Mouse (Mus musculus) MEL (cell line): ENCODE measurements around the gene Slc7a8. TPM values are rescaled to one million over a fixed set of nuclear protein-coding genes. Genes with fewer than 3 reads are reported as not detected.
A peak's percentile ranks its signal among the peaks of the same experiment; 100 is the strongest.

Experiments
- DNase-seq: peaks from one replicate; pipeline ENCODE4 v3.0.0; 2011; ENCODE audit warnings: low read depth, low spot score
- H3K27ac ChIP-seq: 2 replicates; pipeline ENCODE4 v1.5.1; 2012; ENCODE audit warnings: low read depth, mild to moderate bottlenecking, control low read depth, low read length, moderate library complexity; ENCODE audit not compliant: control insufficient read depth
- H3K27me3 ChIP-seq, 2 experiments: fragments of 150-350 bp in 1 of 2; sonication (generic) in 1 of 2; 2 replicates each; pipeline ENCODE4 v1.6.1; 2012; ENCODE audit warnings: low read length in 2 of 2, mild to moderate bottlenecking in 2 of 2, improper control_type of control experiment in 1 of 2, moderate library complexity in 1 of 2; ENCODE audit not compliant: insufficient read depth in 2 of 2, control insufficient read depth in 1 of 2
- H3K36me3 ChIP-seq, 2 experiments: 2 replicates each; pipeline ENCODE4 v1.6.1; 2012 to 2014; ENCODE audit warnings: low read length in 2 of 2, improper control_type of control experiment in 1 of 2, inconsistent platforms in 1 of 2, mild to moderate bottlenecking in 1 of 2; ENCODE audit not compliant: insufficient read depth in 2 of 2, control insufficient read depth in 1 of 2
- H3K4me1 ChIP-seq, 2 experiments: fragments of 150-350 bp in 1 of 2; sonication (generic) in 1 of 2; 2 replicates each; pipeline ENCODE4 v1.6.1; 2012; ENCODE audit warnings: low read length in 2 of 2, improper control_type of control experiment in 1 of 2, mild to moderate bottlenecking in 1 of 2; ENCODE audit not compliant: insufficient read depth in 2 of 2, control insufficient read depth in 1 of 2
- H3K4me3 ChIP-seq, 2 experiments: fragments of 150-350 bp in 1 of 2; sonication (generic) in 1 of 2; 2 replicates each; pipeline ENCODE4 v1.5.1; 2012; ENCODE audit warnings: low read depth in 2 of 2, low read length in 2 of 2, mild to moderate bottlenecking in 2 of 2, moderate library complexity in 2 of 2, control low read depth in 1 of 2, improper control_type of control experiment in 1 of 2; ENCODE audit not compliant: control insufficient read depth in 1 of 2, insufficient read depth in 1 of 2
- H3K79me2 ChIP-seq: 2 replicates; pipeline ENCODE4 v1.6.1; 2012; ENCODE audit warnings: mild to moderate bottlenecking, low read length, moderate library complexity; ENCODE audit not compliant: control insufficient read depth, poor library complexity, insufficient read depth
- H3K9ac ChIP-seq: 2 replicates; pipeline ENCODE4 v1.6.1; 2012; ENCODE audit warnings: low read depth, mild to moderate bottlenecking, control low read depth, low read length, moderate library complexity; ENCODE audit not compliant: control insufficient read depth, poor library complexity, severe bottlenecking
- H3K9me3 ChIP-seq: fragments of 150-350 bp; sonication (generic); replicated peaks from 2 replicates; pipeline ENCODE4 v1.6.1; 2012; ENCODE audit warnings: mild to moderate bottlenecking, low read length, improper control_type of control experiment, moderate library complexity; ENCODE audit not compliant: insufficient read depth
- EP300 ChIP-seq, 2 experiments: IDR thresholded peaks; 2 replicates each; pipeline ENCODE4 v1.6.1; 2011; ENCODE audit warnings: improper control_type of control experiment in 2 of 2, low read length in 2 of 2, low read depth in 1 of 2, mild to moderate bottlenecking in 1 of 2
- ETS1 ChIP-seq: IDR thresholded peaks from 2 replicates; pipeline ENCODE4 v1.6.1; 2012; ENCODE audit warnings: low read depth, mild to moderate bottlenecking, inconsistent platforms, low read length, improper control_type of control experiment, moderate library complexity
- GABPA ChIP-seq: IDR thresholded peaks from 2 replicates; pipeline ENCODE4 v1.6.1; 2012; ENCODE audit warnings: low read depth, mild to moderate bottlenecking, inconsistent platforms, low read length, improper control_type of control experiment, moderate library complexity
- GATA1 ChIP-seq: IDR thresholded peaks from 2 replicates; pipeline ENCODE4 v1.6.1; 2011; ENCODE audit warnings: low read depth, low read length, improper control_type of control experiment
- HCFC1 ChIP-seq: IDR thresholded peaks from 2 replicates; pipeline ENCODE4 v1.6.1; 2012; ENCODE audit warnings: low read depth, mild to moderate bottlenecking, inconsistent platforms, low read length, improper control_type of control experiment, moderate library complexity
- KAT2A ChIP-seq: conservative IDR thresholded peaks from 2 replicates; pipeline ENCODE4 v1.6.1; 2012; ENCODE audit warnings: low read depth, low read length, improper control_type of control experiment, inconsistent platforms
- MAX ChIP-seq: IDR thresholded peaks from 2 replicates; pipeline ENCODE4 v1.6.1; 2011; ENCODE audit warnings: low read length, improper control_type of control experiment
- MEF2A ChIP-seq: IDR thresholded peaks from 2 replicates; pipeline ENCODE4 v1.6.1; 2014; ENCODE audit warnings: low read depth, mild to moderate bottlenecking, inconsistent platforms, low read length, improper control_type of control experiment; ENCODE audit not compliant: poor library complexity, insufficient replicate concordance, severe bottlenecking; ENCODE audit errors: extremely low read depth
- MYC ChIP-seq: IDR thresholded peaks from 2 replicates; pipeline ENCODE4 v1.6.1; 2011; ENCODE audit warnings: low read depth, mild to moderate bottlenecking, low read length, improper control_type of control experiment, moderate library complexity
- RCOR1 ChIP-seq: IDR thresholded peaks from 2 replicates; pipeline ENCODE4 v1.6.1; 2012; ENCODE audit warnings: low read depth, mild to moderate bottlenecking, inconsistent platforms, low read length, improper control_type of control experiment
- SMC3 ChIP-seq: IDR thresholded peaks from 2 replicates; pipeline ENCODE4 v1.6.1; 2011; ENCODE audit warnings: low read depth, low read length, improper control_type of control experiment
- TBP ChIP-seq: IDR thresholded peaks from 2 replicates; pipeline ENCODE4 v1.8.0; 2011; ENCODE audit warnings: low read depth, low read length, improper control_type of control experiment
- UBTF ChIP-seq: IDR thresholded peaks from 2 replicates; pipeline ENCODE4 v1.6.1; 2012; ENCODE audit warnings: low read depth, mild to moderate bottlenecking, inconsistent platforms, low read length, improper control_type of control experiment, moderate library complexity, borderline replicate concordance; ENCODE audit not compliant: insufficient read depth
- ZMIZ1 ChIP-seq: IDR thresholded peaks from 2 replicates; pipeline ENCODE4 v1.6.1; 2012; ENCODE audit warnings: low read depth, mild to moderate bottlenecking, inconsistent platforms, low read length, improper control_type of control experiment, moderate library complexity
- polyA plus RNA-seq, 2 experiments: library from polyadenylated mRNA; stranded (reverse) in 1 of 2; unstranded in 1 of 2; fragments of >175 nt in 1 of 2; fragments of >200 nt in 1 of 2; gene quantifications; 2 replicates each; pipeline versions ENCODE4 v1.2.1 to v1.2.4; 2012; ENCODE audit warnings: low replicate concordance in 2 of 2, low read depth in 1 of 2; ENCODE audit not compliant: insufficient read length in 2 of 2, insufficient read depth in 1 of 2, missing spikeins in 1 of 2
- total RNA-seq: library from RNA; depleted of rRNA; stranded (reverse); fragments of 300-350 nt; gene quantifications from 2 replicates; pipeline ENCODE4 v1.2.3, GENCODE M21; 2012

The Slc7a8 gene
- total and polyA plus RNA-seq, 3 experiments, result 0.08 to 0.29 TPM; not detected in 1

DNA sequence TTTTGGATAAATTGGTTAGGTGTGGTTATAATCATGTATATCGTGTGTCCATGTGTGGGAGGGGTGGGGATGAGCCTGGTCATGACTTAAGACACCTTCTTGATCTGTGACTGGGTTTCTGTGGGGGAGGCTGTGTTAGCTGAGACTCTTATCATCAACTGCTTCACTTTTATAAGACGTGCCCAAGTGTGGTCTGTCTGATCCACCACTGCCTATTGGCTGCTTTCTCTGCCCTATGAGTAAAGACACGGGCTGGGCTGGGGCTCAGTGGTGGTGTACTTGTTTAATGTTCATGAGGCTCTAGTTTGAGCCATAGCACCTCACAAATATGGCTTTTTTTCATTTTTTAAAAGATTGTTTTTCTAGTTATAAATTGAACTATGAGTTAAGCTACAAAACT lies 34.0 kb upstream of the Slc7a8 start (continued):
- TF ChIP-seq KAT2A, result no peak
- peak; percentile 89 for TF ChIP-seq ZMIZ1
- TF ChIP-seq, all 39 proteins: peak for 13

DNA sequence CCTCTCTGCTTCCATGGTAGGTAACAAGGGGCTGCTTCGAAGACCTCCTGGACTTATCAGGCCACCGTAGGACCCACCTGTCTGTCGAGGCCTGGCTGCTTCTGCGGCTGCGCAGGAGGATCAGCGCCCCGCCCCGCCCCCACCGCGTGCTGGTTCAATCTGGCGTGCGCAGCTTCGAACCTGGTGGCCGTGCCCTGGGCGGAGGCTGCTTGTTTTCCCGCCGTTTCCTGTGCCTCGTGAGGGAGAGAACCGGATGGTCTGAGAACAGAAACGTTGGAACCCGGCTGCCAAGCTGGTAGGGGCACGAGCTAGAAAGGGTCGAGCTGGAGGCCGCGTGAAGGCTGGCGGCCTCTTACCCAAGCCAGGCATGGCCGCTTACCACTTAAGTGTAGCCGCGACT lies 32.2 kb upstream of the Slc7a8 start, which contains the start of gene Rnf212b:
Rnf212b (plus strand) TSS at position 151 of the 400 bp plus-strand sequence.
- peaks cover 0 to 13% of the 10 kb centered on the region in 2 experiments; a peak in 2 of 4 replicates for H3K36me3 ChIP-seq
- no peak within 1 kb of the TSS for H3K9ac ChIP-seq
- no peaks in the 10 kb centered on the region for H3K79me2 ChIP-seq
- H3K4me1 ChIP-seq, result peaks cover 2 to 10% of the 10 kb centered on the region in 2 experiments
- no peak within 1 kb of the TSS for H3K27ac ChIP-seq
- no peak within 1 kb of the TSS for H3K4me3 ChIP-seq
- H3K27me3 ChIP-seq, result no peaks in the 10 kb centered on the region
- no peak for DNase-seq
- H3K9me3 ChIP-seq, result no peaks in the 10 kb centered on the region
- TF ChIP-seq MEF2A, result no peak
- TF ChIP-seq ETS1, result no peak
- TF ChIP-seq KAT2A, result no peak
- no peak for TF ChIP-seq TBP
- no peak for TF ChIP-seq GATA1
- TF ChIP-seq EP300 (IDR thresholded peaks at IDR 0.05; ENCODE audit: low read depth in 1 of 2, low read length in 2 of 2), result no peak

DNA sequence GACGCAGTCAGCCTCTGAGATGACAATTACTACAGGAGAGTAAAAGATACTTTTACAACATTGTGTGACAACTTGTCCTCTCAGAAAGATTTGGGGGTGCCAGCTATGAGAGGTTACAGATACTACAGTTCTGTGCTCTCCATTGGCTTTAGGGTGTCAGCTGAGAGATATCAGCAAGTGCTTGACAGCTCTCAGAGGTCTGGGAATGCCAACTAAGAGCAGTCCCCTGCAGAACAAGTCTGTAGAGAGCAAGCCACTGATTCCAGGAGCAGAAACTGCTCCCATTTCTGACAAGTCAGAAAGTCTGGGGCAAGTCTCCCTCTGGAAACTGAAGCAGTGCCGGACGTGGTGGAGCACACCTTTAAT lies 27.9 kb upstream of the Slc7a8 start:
- H3K27ac ChIP-seq, result peak overlapping the region; percentile 94
- no peaks in the 10 kb centered on the region for H3K9me3 ChIP-seq
- no peak for DNase-seq
- H3K36me3 ChIP-seq, result peaks cover 0 to 10% of the 10 kb centered on the region in 2 experiments; a peak in 2 of 4 replicates
- no peaks in the 10 kb centered on the region for H3K27me3 ChIP-seq
- no peak overlapping the region for H3K9ac ChIP-seq
- TF ChIP-seq MAX, result no peak
- no peak for TF ChIP-seq SMC3
- no peak for TF ChIP-seq MYC
- no peak for TF ChIP-seq UBTF
- TF ChIP-seq GABPA, result no peak
- no peak for TF ChIP-seq TBP
- TF ChIP-seq RCOR1, result 0 out of 2 replicates have a peak, but pooled peaks have one; percentile 5
- peak; percentile 3 to 5 for TF ChIP-seq EP300 (IDR thresholded peaks at IDR 0.05; ENCODE audit: low read depth in 1 of 2, low read length in 2 of 2)
- TF ChIP-seq HCFC1, result no peak; the same call in 1 of the 2 replicates
- no peaks in the 10 kb centered on the region for H3K79me2 ChIP-seq
- H3K4me1 ChIP-seq, result peaks cover 9% of the 10 kb centered on the region in 2 experiments
- no peak overlapping the region for H3K4me3 ChIP-seq
